Mouse (Mus musculus) megakaryocyte progenitor cell, adult 5-6 weeks (primary cell): ENCODE measurements around the gene Gm20388. TPM values are rescaled to one million over a fixed set of nuclear protein-coding genes. Genes with fewer than 3 reads are reported as not detected.

Source experiments
- ATAC-seq: replicated peaks from 2 replicates; pipeline ENCODE4 v1.8.0; 2016; ENCODE audit warnings: mild to moderate bottlenecking, moderate TSS enrichment, inconsistent platforms; ENCODE audit not compliant: poor library complexity
- total RNA-seq, 2 experiments: library from RNA; stranded (forward) in 1 of 2; stranded (reverse) in 1 of 2; fragments of 157-497, 149-512 nt in 1 of 2; fragments of 200-1000 nt in 1 of 2; gene quantifications; 2 replicates each; pipeline versions ENCODE4 v1.2.3 to v1.2.4; 2015 to 2017

The Gm20388 gene
- total RNA-seq, 2 experiments from 2014 or later: 18.6 TPM; not detected in 1

DNA sequence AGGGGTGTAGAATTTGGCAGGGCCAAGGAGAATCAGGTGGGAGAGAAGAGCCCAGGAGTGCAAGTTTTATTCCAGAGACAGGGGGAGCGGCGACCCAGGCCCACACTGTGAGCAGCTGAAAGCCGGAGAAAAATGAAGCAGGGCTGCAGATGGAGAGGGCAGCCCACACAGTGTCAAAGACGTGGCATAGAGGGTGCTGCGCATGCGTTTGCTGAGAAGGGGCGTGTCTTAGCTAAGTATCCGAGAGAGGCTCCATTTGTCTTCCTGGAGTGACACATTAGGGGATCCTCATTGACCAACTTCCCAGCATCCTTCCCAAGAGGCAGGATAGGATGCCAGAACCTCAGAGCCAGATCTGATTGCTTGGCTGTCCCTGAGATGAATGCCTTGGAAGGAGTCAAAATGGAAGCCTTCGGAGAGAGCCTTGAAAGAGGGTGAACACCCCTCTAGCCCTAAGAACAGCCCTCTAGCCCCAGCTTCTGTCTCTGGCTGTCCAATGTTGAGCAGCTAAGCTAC, 96.1 kb downstream of the Gm20388 start:
- no peak for ATAC-seq

GRCm38 (mm10) chr8:120007178-120007577, 96.5 kb downstream of the Gm20388 start:
- ATAC-seq: no peak

DNA sequence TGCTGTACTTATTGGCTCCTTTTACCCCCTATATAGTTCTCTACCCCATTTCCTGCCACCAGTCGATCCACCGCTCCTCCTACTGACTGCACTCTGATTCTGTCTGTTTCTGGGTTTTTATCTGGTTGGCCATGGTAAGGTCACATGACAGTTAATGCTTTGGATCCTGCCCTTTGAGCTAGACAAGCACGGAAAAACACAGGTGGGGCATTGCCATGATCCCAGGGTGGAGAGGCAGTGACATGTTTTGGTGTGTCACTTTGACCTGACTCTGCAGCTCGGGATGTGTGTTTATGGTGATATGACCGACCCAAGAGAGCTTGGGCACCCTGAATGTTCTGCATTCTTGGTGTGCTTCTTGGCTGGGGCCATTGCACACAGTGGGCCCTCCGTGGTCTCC, 98.6 kb downstream of the Gm20388 start:
- ATAC-seq: no peak

GRCm38 (mm10) chr8:120012491-120012890, 101.8 kb downstream of the Gm20388 start:
- ATAC-seq: no peak

- peak; percentile 44 for ATAC-seq
Observed at GRCm38 (mm10) chr8:120012927-120013326, 102.3 kb downstream of the Gm20388 start.

DNA sequence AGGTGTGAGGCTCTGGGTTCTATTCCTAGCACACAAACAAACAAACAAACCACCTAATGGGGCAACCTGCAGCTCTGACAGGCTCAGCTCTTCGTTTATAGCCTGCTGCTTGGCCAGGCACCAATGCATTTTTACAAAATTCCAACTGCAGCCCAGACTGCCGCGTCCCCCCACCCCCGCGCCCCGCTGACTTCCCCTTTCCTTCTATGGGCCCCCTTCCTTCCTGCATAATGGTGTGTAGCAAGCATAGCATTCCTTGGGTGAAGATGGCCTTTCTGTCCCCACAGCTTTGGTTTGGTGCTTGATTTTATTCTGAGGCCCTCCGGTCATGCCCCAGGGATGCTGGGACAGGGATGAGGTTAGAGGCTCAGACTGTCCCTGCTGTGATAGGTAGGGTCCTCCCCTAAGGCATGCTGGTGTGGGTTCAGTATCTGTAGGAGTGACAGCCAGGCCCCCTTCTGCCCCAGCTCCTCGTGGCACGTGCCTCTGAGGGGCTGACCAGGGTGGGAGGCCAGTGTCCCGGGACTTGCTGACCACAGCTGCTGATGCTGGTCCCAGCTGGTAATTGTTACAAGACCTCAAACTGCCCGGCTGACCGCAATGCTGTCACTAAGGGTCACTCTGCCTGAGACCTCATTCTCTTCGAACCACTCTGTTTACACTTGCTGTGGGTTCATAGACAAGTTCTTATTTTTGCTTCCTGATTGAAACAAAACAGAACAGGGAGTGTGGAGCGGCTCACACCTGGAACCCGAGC, 103.8 kb downstream of the Gm20388 start:
- ATAC-seq: peak; percentile 56

DNA sequence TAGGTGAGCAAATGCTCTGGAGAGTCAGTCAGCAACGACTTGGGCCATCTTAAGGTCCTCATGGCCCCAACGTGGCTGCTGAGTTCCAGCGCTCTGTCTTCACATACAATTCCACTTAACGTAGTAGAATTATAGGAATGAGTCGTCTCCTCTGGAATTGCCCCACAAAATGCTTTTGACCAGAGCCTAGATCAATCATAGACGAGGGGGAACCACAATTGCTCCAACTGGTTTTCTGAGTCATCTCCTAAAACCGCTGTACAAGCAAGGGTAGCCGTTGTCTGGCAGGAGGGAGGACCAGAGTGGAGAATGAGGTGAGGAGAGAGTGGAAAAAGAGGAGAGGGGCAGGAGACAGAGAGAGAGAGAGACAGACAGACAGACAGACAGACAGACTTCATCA, 105.3 kb downstream of the Gm20388 start:
- no peak for ATAC-seq

GRCm38 (mm10) chr8:120016424-120016823, 105.8 kb downstream of the Gm20388 start:
- peak; percentile 80 for ATAC-seq

DNA sequence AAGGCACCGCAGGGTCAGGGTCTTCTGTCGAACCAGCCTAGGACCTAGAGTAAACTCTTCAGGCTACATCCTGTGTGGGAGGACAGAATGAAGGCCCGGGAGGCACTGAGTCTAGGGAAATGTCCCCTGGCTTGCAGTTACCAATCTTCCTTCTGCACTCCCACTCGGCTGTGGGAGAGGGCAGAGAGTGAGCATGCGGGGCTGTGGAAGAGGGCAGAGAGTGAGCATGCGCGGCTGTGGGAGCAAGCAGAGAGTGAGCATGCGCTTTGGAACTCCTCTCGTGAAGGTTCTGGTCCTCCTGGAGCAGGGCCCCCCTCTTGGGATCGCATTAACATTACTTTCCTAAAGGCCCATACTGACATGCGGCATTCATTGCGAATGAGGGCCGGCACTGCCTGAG, 106.7 kb downstream of the Gm20388 start:
- no peak for ATAC-seq

DNA sequence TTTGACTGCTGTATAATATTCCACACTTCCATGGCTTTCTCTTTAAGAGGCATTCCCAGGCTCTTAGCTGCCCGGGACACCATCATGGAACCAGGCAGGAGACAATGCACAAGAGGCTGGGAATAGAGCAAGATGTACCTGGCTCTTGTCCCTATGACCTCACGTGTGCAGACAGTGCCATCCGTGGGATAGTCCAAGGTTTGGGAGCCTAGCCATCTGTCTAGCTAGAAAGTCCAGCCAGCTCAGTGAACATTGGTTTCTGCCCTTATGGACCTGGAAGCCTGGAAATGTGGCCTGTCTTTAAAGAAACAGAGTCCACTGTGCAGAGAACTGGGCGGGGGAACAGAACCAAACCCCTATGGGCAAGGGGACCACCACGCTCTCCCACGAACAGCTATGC, 107.1 kb downstream of the Gm20388 start:
- ATAC-seq: no peak

GRCm38 (mm10) chr8:120018379-120018778, 107.7 kb downstream of the Gm20388 start:
- ATAC-seq: no peak

GRCm38 (mm10) chr8:120019297-120019696, 108.7 kb downstream of the Gm20388 start:
- ATAC-seq: no peak

- ATAC-seq: 0 out of 2 replicates have a peak, but pooled peaks have one; percentile 12
Observed at GRCm38 (mm10) chr8:120020298-120020697, 109.7 kb downstream of the Gm20388 start.

DNA sequence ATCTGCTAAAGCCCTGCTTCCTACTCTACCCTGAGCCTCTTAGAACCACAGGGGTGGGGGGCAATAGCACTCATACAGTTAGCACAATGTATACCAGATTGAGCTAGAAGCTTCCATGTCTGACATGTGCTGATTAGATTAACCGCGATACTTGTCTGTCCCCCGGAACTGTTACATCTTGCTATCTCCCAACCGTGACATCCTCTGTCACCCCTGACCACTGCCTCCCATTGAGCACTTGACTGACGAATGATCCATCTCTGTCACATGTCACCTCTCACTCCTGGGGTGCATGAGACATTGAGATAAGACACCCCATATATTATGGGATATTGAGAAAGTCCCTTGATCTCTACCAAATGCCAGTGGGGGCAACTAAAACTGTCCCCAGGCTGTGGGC, 115.6 kb downstream of the Gm20388 start:
- peak; percentile 70 for ATAC-seq

DNA sequence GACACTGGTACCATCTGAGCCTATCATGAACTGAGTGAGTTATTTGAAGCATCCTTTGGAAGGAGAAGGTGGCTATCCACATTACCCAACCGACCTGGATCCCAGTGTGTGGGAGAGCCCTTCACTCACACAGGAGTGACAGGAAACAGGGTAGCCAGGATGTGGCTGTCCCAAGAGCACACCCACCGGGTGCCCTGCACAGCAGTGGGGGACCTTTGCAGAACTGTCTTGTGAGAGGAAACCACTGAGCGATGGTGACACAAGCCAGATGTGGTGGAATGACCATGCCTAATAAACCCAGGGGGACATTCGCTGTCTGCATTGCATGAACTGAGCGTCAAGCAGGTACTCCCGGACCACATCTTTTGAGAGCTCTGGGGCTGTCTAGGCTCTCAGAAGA, 116.3 kb downstream of the Gm20388 start:
- peak; percentile 80 for ATAC-seq

DNA sequence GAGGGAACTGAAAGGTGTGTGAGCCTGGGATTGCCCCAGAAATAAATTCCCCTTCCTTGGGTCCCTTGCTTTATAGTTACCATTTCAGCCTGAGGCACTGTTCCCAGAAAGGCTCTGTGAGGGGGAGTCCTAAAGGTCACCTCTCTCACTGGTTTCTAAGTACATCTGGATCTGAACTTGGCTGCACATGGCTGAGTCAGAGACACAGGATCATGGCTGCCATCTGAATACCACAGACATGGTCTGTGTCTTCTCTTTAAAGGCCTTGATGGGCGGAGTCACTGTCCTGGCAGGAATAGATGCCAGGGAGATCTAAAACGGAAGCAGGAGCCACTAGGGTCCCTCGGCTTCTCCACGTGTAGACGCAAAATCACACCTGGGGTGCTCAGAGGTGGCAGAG, 119.8 kb downstream of the Gm20388 start:
- no peak for ATAC-seq

DNA sequence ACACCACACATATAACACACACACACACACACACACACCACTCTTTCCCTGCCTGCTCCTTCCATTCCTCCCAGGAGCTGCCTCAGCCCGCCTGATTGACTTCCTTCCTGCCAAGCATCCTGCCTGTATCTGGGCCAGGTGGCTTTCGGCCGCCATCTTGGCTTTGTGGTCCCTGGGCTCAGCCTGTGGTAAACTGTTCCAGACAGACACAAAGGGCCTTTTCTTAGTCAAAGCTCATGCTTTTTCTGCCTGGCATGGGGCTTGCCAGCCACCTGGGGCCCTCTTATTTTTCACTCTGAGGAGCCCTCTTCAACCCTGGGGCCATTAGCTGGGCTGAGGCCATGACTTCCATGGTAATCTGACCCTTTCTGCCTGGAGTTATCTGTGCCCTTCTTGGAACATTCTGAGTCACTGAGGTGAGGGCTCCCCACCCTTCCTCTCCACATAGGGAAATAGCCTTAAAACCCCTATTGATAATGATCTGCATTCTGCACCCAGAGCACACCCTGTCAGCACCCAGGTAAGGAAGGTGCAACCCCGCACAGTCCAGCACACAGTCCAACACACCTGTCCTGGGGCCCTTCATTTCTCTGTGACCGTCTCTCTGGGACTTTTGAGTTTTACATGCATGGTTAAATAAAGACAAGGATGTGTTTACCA, 122.0 kb downstream of the Gm20388 start:
- no peak for ATAC-seq

GRCm38 (mm10) chr8:120034471-120034870, 123.8 kb downstream of the Gm20388 start:
- ATAC-seq: no peak

DNA sequence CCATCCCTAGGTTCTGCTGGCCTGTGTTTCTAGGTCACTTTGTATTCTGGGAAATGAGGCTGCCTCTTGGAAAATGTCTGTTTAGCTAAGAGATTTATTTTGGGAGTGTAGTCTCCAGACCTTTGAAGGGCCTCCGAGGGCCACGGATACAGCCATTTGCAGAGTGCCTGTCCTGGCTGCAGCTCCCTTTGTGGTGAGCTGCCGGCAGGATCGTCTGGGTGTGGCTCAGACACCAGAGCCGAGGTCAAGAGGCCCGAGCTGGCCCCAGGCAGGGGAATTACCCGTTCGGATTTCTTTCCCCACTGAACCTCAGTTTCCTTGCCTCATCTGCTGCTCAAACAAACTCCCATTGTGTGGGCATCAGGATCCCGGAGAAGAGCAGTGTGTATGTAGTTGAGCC, 125.5 kb downstream of the Gm20388 start:
- no peak for ATAC-seq

DNA sequence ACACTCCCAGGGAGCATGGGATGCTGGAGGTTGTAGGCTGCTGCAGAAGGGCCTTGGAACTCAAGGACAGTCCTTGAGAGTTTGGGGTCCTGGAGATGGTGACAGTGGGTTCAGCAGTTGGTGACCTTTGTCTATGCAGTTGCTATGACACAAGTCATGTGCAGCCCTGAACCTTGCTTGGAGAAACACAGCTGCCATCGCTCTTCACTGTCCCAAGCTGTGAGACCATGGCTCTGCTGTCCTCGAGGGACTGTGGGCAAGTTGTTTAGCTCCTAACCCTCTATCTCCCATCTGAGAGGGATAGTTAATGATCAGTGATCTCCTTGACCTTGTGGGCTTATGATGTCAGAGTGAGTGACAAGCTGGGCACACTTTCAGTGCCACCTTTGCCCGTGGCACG, 125.9 kb downstream of the Gm20388 start:
- no peak for ATAC-seq

- no peak for ATAC-seq
Observed at GRCm38 (mm10) chr8:120037199-120037598, 126.6 kb downstream of the Gm20388 start.

GRCm38 (mm10) chr8:120037611-120038010, 127.0 kb downstream of the Gm20388 start:
- ATAC-seq: no peak
